Mouse (Mus musculus) embryonic fibroblast, embryonic 13.5 days (primary cell): Measurements from ENCODE around the gene Kcnq5. TPM values are rescaled to one million over a fixed set of nuclear protein-coding genes. Genes with fewer than 3 reads are reported as not detected.
"Not testable (repeated sequence)": the region's sequence is repeated elsewhere in the genome, so short reads cannot be mapped to it uniquely, and the experiment has no call there.

Experiments used
- H3K27ac ChIP-seq: 2 replicates; pipeline ENCODE4 v1.5.1; 2012; ENCODE audit warnings: low read length, control low read depth, inconsistent platforms; ENCODE audit not compliant: insufficient read depth
- H3K4me1 ChIP-seq: 2 replicates; pipeline ENCODE4 v1.6.1; 2011; ENCODE audit warnings: low read length; ENCODE audit not compliant: control insufficient read depth, insufficient read depth
- H3K4me3 ChIP-seq: 2 replicates; pipeline ENCODE4 v1.5.1; 2011; ENCODE audit warnings: mild to moderate bottlenecking, control low read depth, low read length; ENCODE audit not compliant: insufficient read depth
- CTCF ChIP-seq: IDR thresholded peaks from 2 replicates; pipeline ENCODE4 v1.5.1; 2011; ENCODE audit warnings: mild to moderate bottlenecking, control low read depth, low read length, moderate library complexity, borderline replicate concordance; ENCODE audit not compliant: insufficient read depth
- POLR2A ChIP-seq: IDR thresholded peaks from 2 replicates; pipeline ENCODE4 v1.6.1; 2011; ENCODE audit warnings: low read depth, mild to moderate bottlenecking, control low read depth, low read length, moderate library complexity
- polyA plus RNA-seq: library from polyadenylated mRNA; stranded (reverse); fragments of >200 nt; gene quantifications from 2 replicates; pipeline ENCODE4 v1.2.4, GENCODE M21; 2011; ENCODE audit warnings: low read depth; ENCODE audit not compliant: missing spikeins, insufficient read length

Gene Kcnq5
- polyA plus RNA-seq, 1 experiment = 2.9 TPM

DNA sequence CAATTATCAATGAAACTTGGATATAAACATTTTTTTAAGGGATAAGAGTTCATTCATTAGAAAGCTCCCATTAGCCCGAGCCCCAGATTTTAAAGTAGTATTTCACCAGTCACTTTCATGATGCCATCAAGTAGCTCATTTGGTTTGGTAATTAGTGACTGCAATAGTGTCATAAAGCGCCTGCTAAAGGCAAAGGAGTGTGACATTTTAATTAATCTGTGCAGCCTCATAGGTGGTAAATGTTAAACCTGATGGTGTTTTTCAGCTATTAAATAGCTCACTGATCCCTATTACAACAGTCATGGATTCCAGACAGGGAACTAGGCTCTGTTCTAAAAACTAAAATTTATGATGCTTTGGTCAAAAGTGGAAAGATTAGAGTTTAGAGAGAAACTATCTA lies 554.5 kb downstream of the Kcnq5 start:
- TF ChIP-seq CTCF (no peak), POLR2A (no peak)

DNA sequence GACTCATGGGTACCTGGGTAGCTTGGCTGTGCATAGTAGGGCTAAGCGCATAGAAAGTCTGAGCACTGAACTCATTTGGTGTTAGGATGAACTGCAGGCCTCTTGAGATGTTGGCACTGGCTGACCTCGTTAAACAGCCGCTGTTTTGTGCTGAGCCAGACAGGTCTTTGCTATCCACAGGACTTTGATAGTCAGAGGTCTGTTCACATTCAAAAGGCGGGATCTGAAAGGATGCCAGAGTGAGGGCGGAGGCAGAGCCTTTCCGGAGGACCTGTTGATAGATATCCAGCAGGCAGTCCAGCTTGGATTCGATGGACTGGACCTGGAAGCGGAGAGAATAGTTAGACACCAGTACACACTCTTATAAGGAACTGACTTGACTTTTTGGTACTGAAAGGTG lies 558.9 kb downstream of the Kcnq5 start:
- no peak for TF ChIP-seq CTCF
- no peak for TF ChIP-seq POLR2A
- H3K4me1 ChIP-seq = no peaks in the 10 kb centered on the region
- no peak overlapping the region for H3K27ac ChIP-seq
- no peak overlapping the region for H3K4me3 ChIP-seq

More for the DNA sequence above, 554.5 kb downstream of the Kcnq5 start:
- H3K4me3 ChIP-seq = no peak overlapping the region
- H3K27ac ChIP-seq = no peak overlapping the region
- H3K4me1 ChIP-seq = no peaks in the 10 kb centered on the region

DNA sequence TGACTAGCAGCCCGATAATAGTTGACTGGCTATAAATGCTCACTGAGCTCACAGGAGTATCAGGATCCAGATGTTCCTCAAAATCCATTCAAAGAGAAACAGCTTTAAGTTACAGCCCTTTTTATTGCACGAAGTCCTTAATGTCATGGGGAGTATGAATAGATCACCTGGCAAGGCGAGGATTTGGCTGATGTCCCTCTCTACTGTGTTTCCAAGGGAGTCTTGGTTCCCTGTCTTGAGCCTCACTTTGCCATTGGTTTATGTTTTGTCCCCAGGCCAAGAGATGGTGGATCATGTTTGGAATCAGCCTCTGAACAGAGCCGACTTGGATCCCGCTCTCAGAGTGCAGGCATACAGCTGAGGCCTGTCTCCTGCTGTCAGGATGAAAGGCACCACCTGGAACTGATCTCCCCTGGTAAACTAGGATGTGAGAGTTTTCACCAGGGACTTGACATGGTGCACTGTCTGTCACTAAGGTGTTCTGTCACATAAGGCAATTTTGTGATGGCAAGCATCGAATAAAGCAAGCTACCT lies 570.5 kb downstream of the Kcnq5 start:
- Histone ChIP-seq H3K27ac (no peak overlapping the region), H3K4me1 (no peaks in the 10 kb centered on the region), H3K4me3 (no peak overlapping the region)
- no peak for TF ChIP-seq CTCF
- TF ChIP-seq POLR2A = no peak

DNA sequence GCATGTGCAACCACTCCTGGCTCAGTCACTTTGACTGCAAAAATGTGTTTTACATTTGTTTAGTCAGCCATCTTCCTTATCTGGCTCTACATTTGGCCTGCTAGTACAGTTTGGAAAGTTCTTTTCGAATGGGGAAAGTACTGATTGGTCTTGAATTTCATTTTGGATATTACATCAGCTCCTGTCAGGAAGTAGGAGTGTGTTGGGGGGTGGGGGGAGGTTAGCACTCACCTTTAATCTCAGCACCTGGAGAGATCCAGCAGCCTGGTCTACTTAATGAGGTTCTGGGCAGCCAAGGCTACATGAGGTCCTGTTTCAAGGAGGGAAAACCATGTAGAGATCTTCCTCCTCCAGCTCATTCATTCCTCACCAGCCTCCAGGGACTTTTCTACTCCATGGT lies 578.5 kb downstream of the Kcnq5 start, which contains the start of gene Khdc1b:
TSS of gene Khdc1b (plus strand) at position 301 of the 400 bp plus-strand sequence.
- no peak within 1 kb of the TSS for H3K4me3 ChIP-seq
- H3K4me1 ChIP-seq = no peaks in the 10 kb centered on the region
- H3K27ac ChIP-seq = no peak within 1 kb of the TSS
- no peak for TF ChIP-seq CTCF
- TF ChIP-seq POLR2A = no peak

DNA sequence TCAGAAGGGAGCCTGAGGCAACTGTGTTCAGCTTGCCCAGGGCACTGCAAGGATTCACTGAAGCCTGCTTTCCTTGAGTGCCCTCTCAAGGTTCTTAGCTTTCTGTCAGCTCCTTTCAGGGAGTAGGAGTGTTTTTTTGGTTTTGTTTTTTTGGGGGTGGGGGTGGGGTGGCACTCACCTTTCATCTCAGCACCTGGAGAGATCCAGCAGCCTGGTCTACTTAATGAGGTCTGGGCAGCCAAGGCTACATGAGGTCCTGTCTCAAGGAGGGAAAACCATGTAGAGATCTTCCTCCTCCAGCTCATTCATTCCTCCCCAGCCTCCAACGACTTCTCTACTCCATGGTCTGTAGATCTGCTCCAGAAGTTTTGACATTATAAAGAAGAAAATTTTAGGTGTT lies 593.7 kb downstream of the Kcnq5 start, which contains the start of gene Khdc1c:
TSS of gene Khdc1c (plus strand) at position 301 of the 400 bp plus-strand sequence.
- H3K4me1 ChIP-seq, H3K4me3 ChIP-seq, H3K27ac ChIP-seq: not testable (repeated sequence)

DNA sequence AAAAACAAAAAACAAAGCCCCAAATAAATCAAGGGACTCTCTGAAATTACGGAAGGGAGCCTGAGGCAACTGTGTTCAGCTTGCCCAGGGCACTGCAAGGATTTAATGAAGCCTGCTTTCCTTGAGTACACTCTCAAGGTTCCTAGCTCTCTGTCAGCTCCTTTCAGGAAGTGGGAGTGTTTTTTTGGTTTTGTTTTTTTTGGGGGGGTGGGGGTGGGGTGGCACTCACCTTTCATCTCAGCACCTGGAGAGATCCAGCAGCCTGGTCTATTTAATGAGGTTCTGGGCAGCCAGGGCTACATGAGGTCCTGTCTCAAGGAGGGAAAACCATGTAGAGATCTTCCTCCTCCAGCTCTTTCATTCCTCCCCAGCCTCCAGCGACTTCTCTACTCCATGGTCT lies 612.4 kb downstream of the Kcnq5 start, which contains the start of gene Khdc1a:
TSS of gene Khdc1a (plus strand) at position 301 of the 400 bp plus-strand sequence.
- no peak for TF ChIP-seq CTCF
- no peak for TF ChIP-seq POLR2A
- Histone ChIP-seq H3K4me3 (no peak within 1 kb of the TSS), H3K4me1 (no peaks in the 10 kb centered on the region), H3K27ac (no peak within 1 kb of the TSS)
